Mouse (Mus musculus): ENCODE data around the gene Omd.

GRCm38 (mm10) chr13:49581541-49582530, at the start of gene Omd:
- no peak for TF ChIP-seq CTCF (IDR thresholded peaks at IDR 0.05; ENCODE audit: extremely low read depth, insufficient read length, insufficient replicate concordance, low read depth, low read length)
- no peak for TF ChIP-seq POLR2A (IDR thresholded peaks at IDR 0.05; ENCODE audit: low read depth, low read length)
